Mouse (Mus musculus): ENCODE data around the gene Tmco2. TPM values are rescaled to one million over a fixed set of nuclear protein-coding genes. Genes with fewer than 3 reads are reported as not detected.

Tmco2 gene
- not detected for polyA plus RNA-seq (2017; shearing (Covaris generic))

GRCm38 (mm10) chr4:121109126-121109525 lies at the start of gene Tmco2:
Gene Tmco2 (minus strand): TSS chr4:121109226.

GRCm38 (mm10) chr4:121097650-121098378 lies 11.2 kb downstream of the Tmco2 start, which contains the start of gene Zmpste24:
Gene Zmpste24 (minus strand): TSS chr4:121098241.

Other genes starting within 250 kb of the Tmco2 start
- gene Exo5, start 184.2 kb downstream of the Tmco2 start, polyA plus RNA-seq (2017; shearing (Covaris generic)) = 39.6 TPM
- 2.9 TPM for gene Zfp69, start 157.5 kb downstream of the Tmco2 start, polyA plus RNA-seq (2017; shearing (Covaris generic))
- gene Smap2, start 92.0 kb downstream of the Tmco2 start, polyA plus RNA-seq (2017; shearing (Covaris generic)) = 29.0 TPM
- not detected for gene Col9a2, start 69.8 kb downstream of the Tmco2 start, polyA plus RNA-seq (2017; shearing (Covaris generic))
- 67.9 TPM for gene Zmpste24, start 11.0 kb downstream of the Tmco2 start, polyA plus RNA-seq (2017; shearing (Covaris generic))
- 59.0 TPM for gene Rlf, start 105.9 kb upstream of the Tmco2 start, polyA plus RNA-seq (2017; shearing (Covaris generic))
- not detected for gene Gm12888, start 215.7 kb upstream of the Tmco2 start, polyA plus RNA-seq (2017; shearing (Covaris generic))

Measured in inflammation-experienced regulatory T-cells, adult 16 weeks (primary cell).